Mouse (Mus musculus) forebrain, embryonic 10.5 days (tissue): ENCODE results near the gene Pmepa1. TPM values are rescaled to one million over a fixed set of nuclear protein-coding genes. Genes with fewer than 3 reads are reported as not detected.
A peak's percentile ranks its signal among the peaks of the same experiment; 100 is the strongest.

Experiments
- DNase-seq: peaks from one replicate; pipeline ENCODE4 v3.0.0-alpha.2; 2017; ENCODE audit warnings: low spot score; ENCODE audit errors: extremely low spot score
- H3K27ac ChIP-seq: fragments of 300-500 bp; sonication (generic); 2 replicates; pipeline ENCODE4 v1.5.1; 2016; ENCODE audit warnings: mild to moderate bottlenecking
- H3K27me3 ChIP-seq: fragments of 300-500 bp; sonication (generic); 2 replicates; pipeline ENCODE4 v1.6.1; 2016; ENCODE audit warnings: mild to moderate bottlenecking; ENCODE audit not compliant: poor library complexity, severe bottlenecking
- H3K36me3 ChIP-seq: fragments of 300-500 bp; sonication (generic); replicated peaks from 2 replicates; pipeline ENCODE4 v1.6.1; 2016; ENCODE audit warnings: mild to moderate bottlenecking, moderate library complexity
- H3K4me1 ChIP-seq: fragments of 300-500 bp; sonication (generic); 2 replicates; pipeline ENCODE4 v1.6.1; 2016
- H3K4me3 ChIP-seq: fragments of 300-500 bp; sonication (generic); 2 replicates; pipeline ENCODE4 v1.5.1; 2016; ENCODE audit warnings: mild to moderate bottlenecking, moderate library complexity
- H3K9me3 ChIP-seq: fragments of 300-500 bp; sonication (generic); 2 replicates; pipeline ENCODE4 v1.6.1; 2016; ENCODE audit warnings: mild to moderate bottlenecking, moderate library complexity
- WGBS: fragments of 180-500 bp; shearing (Covaris S2); methylation state at CpG from one replicate; pipeline ENCODE4 v1.1.7; 2016; 5-methylcytosine and 5-hydroxymethylcytosine counted together
- polyA plus RNA-seq: library from polyadenylated mRNA; unstranded; fragments of >200 nt; fragmentation: Nextera tagmentation; extraction: Ambion mirVana; gene quantifications from 2 replicates; pipeline ENCODE4 v1.2.1, GENCODE M21; 2016

Gene Pmepa1
- polyA plus RNA-seq, 1 experiment from 2014 or later, result 1.8 TPM

- H3K4me3 ChIP-seq, result peak overlapping the region; percentile 95; the same call in 1 of the 2 replicates
- 53% methylated on average over 4 of the region's 4 CpGs for WGBS
- no peaks in the 10 kb centered on the region for H3K36me3 ChIP-seq
- DNase-seq, result no peak
- no peaks in the 10 kb centered on the region for H3K9me3 ChIP-seq
- peaks cover 79% of the 10 kb centered on the region for H3K27me3 ChIP-seq
- peaks cover 69% of the 10 kb centered on the region for H3K4me1 ChIP-seq
- H3K27ac ChIP-seq, result no peak overlapping the region
These were observed 2.4 kb downstream of the Pmepa1 start for GRCm38 (mm10) chr2:173273885-173274284.

GRCm38 (mm10) chr2:173272354-173272900, 3.9 kb downstream of the Pmepa1 start:
- DNase-seq, result no peak
- Histone ChIP-seq H3K27me3 (peaks cover 72% of the 10 kb centered on the region), H3K36me3 (no peaks in the 10 kb centered on the region), H3K27ac (no peak overlapping the region), H3K4me3 (no peak overlapping the region), H3K9me3 (no peaks in the 10 kb centered on the region), H3K4me1 (peaks cover 66% of the 10 kb centered on the region)
- 83% methylated on average over 11 of the region's 11 CpGs for WGBS

GRCm38 (mm10) chr2:173271541-173271940, 4.8 kb downstream of the Pmepa1 start:
- Histone ChIP-seq H3K36me3 (no peaks in the 10 kb centered on the region), H3K27ac (no peak overlapping the region), H3K4me1 (peaks cover 66% of the 10 kb centered on the region), H3K4me3 (no peak overlapping the region), H3K27me3 (peaks cover 70% of the 10 kb centered on the region), H3K9me3 (no peaks in the 10 kb centered on the region)
- DNase-seq, result no peak
- 89% methylated on average over 9 of the region's 9 CpGs for WGBS

- Histone ChIP-seq H3K4me1 (peaks cover 72% of the 10 kb centered on the region), H3K9me3 (no peaks in the 10 kb centered on the region), H3K4me3 (no peak overlapping the region), H3K36me3 (no peaks in the 10 kb centered on the region), H3K27me3 (peaks cover 70% of the 10 kb centered on the region), H3K27ac (no peak overlapping the region)
- no peak for DNase-seq
- 83% methylated on average over 11 of the region's 11 CpGs for WGBS
These were observed 5.6 kb downstream of the Pmepa1 start for GRCm38 (mm10) chr2:173270601-173271248.

- WGBS, result 66% methylated on average over 9 of the region's 9 CpGs
- H3K4me1 ChIP-seq, result peaks cover 77% of the 10 kb centered on the region
- peaks cover 76% of the 10 kb centered on the region for H3K27me3 ChIP-seq
- H3K36me3 ChIP-seq, result no peaks in the 10 kb centered on the region
- H3K27ac ChIP-seq, result no peak overlapping the region
- H3K4me3 ChIP-seq, result no peak overlapping the region
- no peak for DNase-seq
- H3K9me3 ChIP-seq, result no peaks in the 10 kb centered on the region
These were observed 6.1 kb downstream of the Pmepa1 start for GRCm38 (mm10) chr2:173270196-173270595.

GRCm38 (mm10) chr2:173267562-173267961, 8.8 kb downstream of the Pmepa1 start:
- WGBS, result 87% methylated on average over 3 of the region's 3 CpGs

GRCm38 (mm10) chr2:173266349-173267112, 9.8 kb downstream of the Pmepa1 start:
- no peak overlapping the region for H3K27ac ChIP-seq
- no peaks in the 10 kb centered on the region for H3K36me3 ChIP-seq
- no peak for DNase-seq
- WGBS, result 84% methylated on average over 25 of the region's 25 CpGs
- H3K9me3 ChIP-seq, result no peaks in the 10 kb centered on the region
- no peak overlapping the region for H3K4me3 ChIP-seq
- H3K4me1 ChIP-seq, result peaks cover 72% of the 10 kb centered on the region
- peaks cover 39% of the 10 kb centered on the region; the same call in 1 of the 2 replicates for H3K27me3 ChIP-seq

More at GRCm38 (mm10) chr2:173267562-173267961, 8.8 kb downstream of the Pmepa1 start:
- H3K9me3 ChIP-seq, result no peaks in the 10 kb centered on the region
- no peak overlapping the region for H3K4me3 ChIP-seq
- H3K36me3 ChIP-seq, result no peaks in the 10 kb centered on the region
- H3K27ac ChIP-seq, result no peak overlapping the region
- peaks cover 72% of the 10 kb centered on the region for H3K4me1 ChIP-seq
- DNase-seq, result no peak
- H3K27me3 ChIP-seq, result peaks cover 50% of the 10 kb centered on the region

- Histone ChIP-seq H3K27ac (0 out of 2 replicates have a peak overlapping the region, but pooled peaks have one; percentile 1), H3K9me3 (no peaks in the 10 kb centered on the region), H3K27me3 (peaks cover 33% of the 10 kb centered on the region; the same call in 1 of the 2 replicates), H3K4me1 (peaks cover 75% of the 10 kb centered on the region), H3K36me3 (no peaks in the 10 kb centered on the region), H3K4me3 (no peak overlapping the region)
- 93% methylated on average over 22 of the region's 22 CpGs for WGBS
- no peak for DNase-seq
These were observed 10.7 kb downstream of the Pmepa1 start for GRCm38 (mm10) chr2:173265468-173266265.

- no peaks in the 10 kb centered on the region for H3K36me3 ChIP-seq
- H3K4me3 ChIP-seq, result no peak overlapping the region
- DNase-seq, result peak; percentile 49
- peaks cover 75% of the 10 kb centered on the region for H3K4me1 ChIP-seq
- no peaks in the 10 kb centered on the region for H3K9me3 ChIP-seq
- H3K27me3 ChIP-seq, result peaks cover 22% of the 10 kb centered on the region; the same call in 1 of the 2 replicates
- H3K27ac ChIP-seq, result peak overlapping the region; percentile 48; the same call in 1 of the 2 replicates
- WGBS, result 25% methylated on average over 13 of the region's 13 CpGs
These were observed 11.7 kb downstream of the Pmepa1 start for GRCm38 (mm10) chr2:173264467-173265128.

- no peaks in the 10 kb centered on the region for H3K9me3 ChIP-seq
- H3K4me1 ChIP-seq, result peaks cover 81% of the 10 kb centered on the region
- WGBS, result 69% methylated on average over 11 of the region's 11 CpGs
- H3K27ac ChIP-seq, result peak overlapping the region; percentile 48
- peaks cover 16% of the 10 kb centered on the region; the same call in 1 of the 2 replicates for H3K27me3 ChIP-seq
- no peaks in the 10 kb centered on the region for H3K36me3 ChIP-seq
- DNase-seq, result no peak
- H3K4me3 ChIP-seq, result no peak overlapping the region
These were observed 12.6 kb downstream of the Pmepa1 start for GRCm38 (mm10) chr2:173263636-173264330.

- Histone ChIP-seq H3K27me3 (peaks cover 6% of the 10 kb centered on the region; the same call in 1 of the 2 replicates), H3K9me3 (no peaks in the 10 kb centered on the region), H3K27ac (peak overlapping the region; percentile 11; the same call in 1 of the 2 replicates), H3K4me3 (no peak overlapping the region), H3K36me3 (no peaks in the 10 kb centered on the region), H3K4me1 (peaks cover 93% of the 10 kb centered on the region)
- 89% methylated on average over 10 of the region's 10 CpGs for WGBS
- DNase-seq, result no peak
These were observed 14.8 kb downstream of the Pmepa1 start for GRCm38 (mm10) chr2:173261497-173261896.
